Mouse (Mus musculus) liver, adult (tissue): ENCODE results near the gene Rab8a.

Source experiments
- GATA4 ChIP-seq: IDR thresholded peaks from 2 replicates; pipeline ENCODE4 v1.6.1; 2014; ENCODE audit warnings: mild to moderate bottlenecking, low read length; ENCODE audit not compliant: insufficient replicate concordance

The Rab8a gene

GRCm38 (mm10) chr8:72137431-72137830, 23.6 kb upstream of the Rab8a start:
- no peak for TF ChIP-seq GATA4

GRCm38 (mm10) chr8:72138456-72138855, 22.5 kb upstream of the Rab8a start:
- TF ChIP-seq GATA4: no peak

GRCm38 (mm10) chr8:72143256-72143824, 17.7 kb upstream of the Rab8a start:
- no peak for TF ChIP-seq GATA4

GRCm38 (mm10) chr8:72144345-72144975, 16.5 kb upstream of the Rab8a start:
- no peak for TF ChIP-seq GATA4

GRCm38 (mm10) chr8:72145511-72145910, 15.5 kb upstream of the Rab8a start:
- TF ChIP-seq GATA4: no peak

GRCm38 (mm10) chr8:72146056-72146455, 14.9 kb upstream of the Rab8a start:
- TF ChIP-seq GATA4: no peak

- no peak for TF ChIP-seq GATA4
These were observed 14.4 kb upstream of the Rab8a start for GRCm38 (mm10) chr8:72146556-72146955.

GRCm38 (mm10) chr8:72147266-72147665, 13.7 kb upstream of the Rab8a start:
- TF ChIP-seq GATA4: no peak

GRCm38 (mm10) chr8:72149056-72149455, 11.9 kb upstream of the Rab8a start:
- TF ChIP-seq GATA4: no peak

- no peak for TF ChIP-seq GATA4
These were observed 9.5 kb upstream of the Rab8a start for GRCm38 (mm10) chr8:72151418-72152078.

- TF ChIP-seq GATA4: no peak
These were observed 7.6 kb upstream of the Rab8a start for GRCm38 (mm10) chr8:72153382-72153781.

GRCm38 (mm10) chr8:72158096-72158495, 2.9 kb upstream of the Rab8a start:
- TF ChIP-seq GATA4: no peak

GRCm38 (mm10) chr8:72158726-72159125, 2.3 kb upstream of the Rab8a start:
- no peak for TF ChIP-seq GATA4

- no peak for TF ChIP-seq GATA4
These were observed 993 bp upstream of the Rab8a start for GRCm38 (mm10) chr8:72160007-72160406.

GRCm38 (mm10) chr8:72162821-72163220, 1.8 kb downstream of the Rab8a start:
- TF ChIP-seq GATA4: no peak

- TF ChIP-seq GATA4: no peak
These were observed 8.2 kb downstream of the Rab8a start for GRCm38 (mm10) chr8:72169098-72169668.
